Mouse (Mus musculus): ENCODE results near the gene Ccdc153.

Gene Ccdc153

DNA sequence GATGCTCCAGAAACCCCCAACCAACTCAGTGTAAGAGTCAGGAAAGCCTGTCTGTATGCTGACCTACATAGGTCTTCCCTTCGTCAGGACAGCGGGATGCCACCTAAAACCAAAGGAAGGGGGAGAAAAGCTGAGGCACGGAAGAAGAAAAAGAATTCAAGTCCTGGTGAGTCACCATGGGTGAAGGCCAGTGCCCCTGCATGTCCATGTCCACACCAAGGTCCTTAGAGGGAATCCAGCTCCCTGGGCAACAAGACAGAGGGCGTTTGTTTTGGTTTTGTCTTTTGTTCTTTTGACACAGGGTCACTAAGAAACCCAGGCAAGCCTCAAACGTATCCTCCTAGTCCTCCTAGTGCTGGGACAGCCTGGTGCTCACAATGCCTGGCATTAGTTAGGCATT lies 435 bp downstream of the Ccdc153 start:
- DNase-seq (ENCODE audit: low spot score), result no peak

DNA sequence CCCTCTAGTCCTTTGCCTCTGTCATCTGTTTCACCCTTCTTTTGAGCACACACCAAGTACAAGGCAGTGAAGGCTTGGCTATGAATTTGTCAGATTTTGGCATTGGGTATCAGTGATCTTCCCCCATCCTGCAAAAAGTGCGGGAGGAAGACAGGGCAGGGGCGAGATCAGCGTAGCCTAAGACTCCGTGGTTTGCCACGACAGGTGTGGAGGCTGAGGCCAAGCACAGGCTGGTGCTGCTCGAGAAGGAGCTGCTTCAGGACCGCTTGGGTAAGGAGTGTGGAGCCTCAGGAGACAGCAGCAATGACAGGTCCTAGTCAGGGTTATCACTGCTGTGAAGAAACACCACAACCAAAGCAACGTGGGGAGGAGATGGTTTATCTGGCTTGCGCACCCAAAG lies 942 bp downstream of the Ccdc153 start:
- no peak for DNase-seq (ENCODE audit: low spot score)

DNA sequence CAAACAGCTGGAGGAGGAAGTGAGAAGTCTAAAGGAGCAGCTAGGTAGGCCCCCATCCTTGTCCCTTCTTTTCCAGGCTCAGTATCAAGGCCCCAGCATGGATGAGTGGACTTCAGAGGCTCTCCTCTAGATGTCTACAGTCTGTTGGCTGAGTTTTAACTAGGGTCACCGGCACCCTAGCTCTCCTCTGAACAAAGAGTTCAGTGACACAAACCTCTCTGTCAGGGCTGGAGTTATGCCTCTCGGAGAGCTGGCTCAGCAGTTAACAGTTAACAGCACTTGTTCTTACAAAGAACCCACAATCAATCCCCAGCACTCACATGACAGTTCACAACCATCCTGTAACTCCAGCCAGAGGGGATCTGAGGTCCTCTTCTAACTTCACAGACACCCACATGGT lies 3.1 kb downstream of the Ccdc153 start:
- no peak for DNase-seq (ENCODE audit: low spot score)

DNA sequence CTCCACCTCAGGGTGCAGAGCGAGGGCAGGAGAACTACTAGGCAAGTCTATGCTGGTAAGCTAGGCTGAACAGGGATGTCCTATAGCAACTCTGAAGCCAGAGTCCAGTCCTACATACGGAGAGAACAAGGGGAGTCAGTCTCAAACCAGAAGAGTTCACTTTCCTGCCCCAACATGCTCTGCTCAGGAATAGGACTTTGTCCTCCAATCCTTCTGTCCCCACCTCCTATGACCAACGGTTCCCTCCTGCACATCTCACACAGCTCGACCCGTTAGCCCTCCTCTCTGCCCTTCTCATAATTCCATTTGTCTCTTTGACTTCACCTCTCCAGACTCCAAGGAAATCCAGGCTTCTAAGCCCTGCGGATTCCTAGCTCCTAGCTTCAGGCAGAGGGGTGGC lies 7.4 kb downstream of the Ccdc153 start:
- no peak for DNase-seq (ENCODE audit: low spot score)

DNA sequence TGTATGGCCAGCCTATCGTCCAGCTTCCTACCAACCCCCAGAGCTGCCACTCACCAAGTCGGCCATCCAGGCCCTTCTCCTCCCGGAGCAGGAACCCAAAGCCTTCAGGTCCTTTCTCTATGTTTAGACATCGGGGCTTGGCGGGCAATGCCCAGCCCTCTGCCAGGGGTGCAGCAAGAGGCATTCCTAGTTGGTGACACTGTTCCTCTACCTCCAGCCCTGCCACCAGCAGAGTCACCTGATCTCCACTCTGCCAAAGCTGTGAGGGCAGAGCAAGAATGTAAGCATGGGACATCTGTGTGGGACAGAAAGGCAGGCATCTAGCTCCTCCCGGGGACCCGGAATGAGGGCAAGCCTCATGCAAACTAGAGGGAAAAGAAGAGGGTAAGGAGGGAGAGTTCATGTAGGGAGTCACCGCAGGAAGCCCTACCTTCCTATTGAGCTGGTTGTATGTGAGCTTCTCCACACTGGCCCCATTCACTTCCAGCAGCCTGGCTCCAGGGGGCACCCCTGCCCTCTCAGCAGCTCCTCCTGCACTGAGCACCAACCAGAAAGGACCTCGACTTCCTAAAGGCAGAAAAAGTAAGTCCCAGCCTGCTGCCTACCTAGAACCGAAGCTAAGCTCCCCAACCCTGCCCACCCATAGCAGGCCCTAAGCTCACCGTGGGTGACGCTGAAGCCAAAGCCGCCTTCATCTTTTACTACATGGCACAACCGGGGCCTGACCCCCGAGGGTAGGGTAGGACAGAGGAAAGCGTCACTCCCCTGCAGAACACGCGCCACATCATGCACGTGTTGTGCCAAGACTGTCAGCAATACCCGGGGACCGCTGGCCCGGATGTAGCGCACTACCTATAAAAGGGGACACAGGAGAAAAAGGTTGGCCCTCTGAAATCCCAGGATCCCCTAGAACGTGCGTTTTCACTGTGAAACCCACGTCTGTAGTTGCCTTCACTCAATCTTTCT lies 9.0 kb downstream of the Ccdc153 start:
- peak; percentile 68 for DNase-seq (ENCODE audit: low spot score)

DNA sequence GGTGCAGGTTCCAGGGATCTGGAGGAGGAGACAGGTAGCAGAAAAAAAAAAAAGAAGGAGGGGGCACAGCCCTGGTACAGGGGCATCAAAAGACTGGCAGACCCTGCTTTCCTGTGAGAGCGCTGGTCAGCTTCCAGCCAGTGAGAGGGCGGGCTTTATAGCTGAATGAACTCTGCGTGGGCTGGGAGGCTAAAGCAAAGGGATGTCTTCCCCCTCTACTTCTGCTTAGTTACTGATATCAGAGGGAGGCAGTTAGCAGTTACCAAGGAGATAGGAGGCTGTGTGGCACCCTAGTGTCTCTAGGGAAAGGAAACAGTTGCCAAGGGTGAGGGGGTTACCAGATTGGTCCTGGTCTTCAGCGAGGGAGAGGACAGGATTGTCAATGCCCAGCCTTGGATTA lies 10.0 kb downstream of the Ccdc153 start:
- DNase-seq (ENCODE audit: low spot score), result no peak

DNA sequence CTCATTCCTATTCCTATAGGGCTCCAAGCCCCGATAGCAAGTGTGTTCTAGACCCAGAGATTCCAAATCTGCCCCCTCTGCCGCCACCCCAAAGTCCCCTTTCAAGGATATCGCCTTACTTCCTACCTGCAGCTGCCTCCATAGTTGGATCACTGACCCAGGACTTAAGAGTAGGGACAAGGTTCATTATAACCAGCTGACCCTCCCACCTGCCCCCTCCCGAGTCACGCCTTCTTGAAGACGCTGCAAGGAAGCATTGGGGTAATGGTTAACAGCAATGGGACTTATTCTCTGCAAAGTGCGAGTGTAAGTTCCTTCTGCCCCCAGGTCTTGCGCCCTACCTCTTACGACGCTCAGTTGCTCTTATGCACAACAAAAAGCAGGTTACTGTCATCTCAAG lies 10.8 kb downstream of the Ccdc153 start, which contains the start of gene Pdzd3:
Gene Pdzd3, minus strand, starts transcription at position 158 of the 400 bp plus-strand sequence.
- DNase-seq (ENCODE audit: low spot score), result no peak

DNA sequence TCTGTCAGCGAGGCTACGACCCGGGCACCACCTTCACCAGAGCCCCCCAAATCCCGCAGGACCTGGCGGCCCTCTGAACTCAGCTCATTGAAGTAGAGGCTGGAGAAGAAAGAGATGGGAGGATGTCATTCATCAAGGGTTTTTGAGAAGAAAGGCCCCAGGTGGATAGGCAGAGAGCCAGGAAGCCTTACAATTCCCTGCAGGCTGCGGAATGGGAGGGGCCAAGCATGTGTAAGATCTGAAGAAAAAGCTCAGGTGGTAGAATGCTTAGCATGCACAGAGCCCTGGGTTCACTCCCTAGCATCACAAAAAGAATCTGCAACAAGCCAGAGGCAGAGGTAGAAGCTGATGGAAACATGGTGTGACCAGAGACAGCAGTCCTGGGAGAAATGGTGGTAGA lies 13.0 kb downstream of the Ccdc153 start:
- DNase-seq (ENCODE audit: low spot score), result no peak

DNA sequence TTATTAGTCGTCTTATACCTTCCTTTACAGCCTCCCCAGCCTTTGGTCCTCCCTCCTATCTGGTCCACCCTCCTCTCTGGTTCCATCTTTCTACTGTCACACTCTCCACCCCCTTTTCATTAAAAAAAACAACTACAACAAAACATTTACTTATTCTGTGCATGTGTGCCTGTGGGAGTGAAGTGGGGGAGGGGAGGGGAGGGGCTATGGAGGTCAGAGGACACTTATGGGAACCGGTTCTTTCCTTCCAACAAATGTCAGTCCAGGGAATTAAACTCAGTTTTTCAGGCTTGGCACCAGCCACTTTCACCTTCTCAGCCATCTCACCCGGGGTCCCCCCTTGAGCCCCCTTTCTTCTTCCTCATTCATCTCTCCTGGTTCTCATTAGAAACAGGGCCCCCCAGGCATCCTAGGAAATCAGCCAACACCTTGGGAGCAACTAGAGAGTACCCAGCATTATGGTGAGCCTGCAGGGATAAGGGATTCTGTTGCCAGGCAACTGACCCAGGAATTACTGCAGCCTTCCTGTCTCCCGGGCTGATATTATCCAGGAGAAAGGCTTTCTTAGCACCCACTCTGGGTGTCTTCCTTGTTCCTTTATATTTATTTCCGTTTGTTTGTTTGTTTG lies 14.1 kb downstream of the Ccdc153 start:
- DNase-seq (ENCODE audit: low spot score), result peak; percentile 58

DNA sequence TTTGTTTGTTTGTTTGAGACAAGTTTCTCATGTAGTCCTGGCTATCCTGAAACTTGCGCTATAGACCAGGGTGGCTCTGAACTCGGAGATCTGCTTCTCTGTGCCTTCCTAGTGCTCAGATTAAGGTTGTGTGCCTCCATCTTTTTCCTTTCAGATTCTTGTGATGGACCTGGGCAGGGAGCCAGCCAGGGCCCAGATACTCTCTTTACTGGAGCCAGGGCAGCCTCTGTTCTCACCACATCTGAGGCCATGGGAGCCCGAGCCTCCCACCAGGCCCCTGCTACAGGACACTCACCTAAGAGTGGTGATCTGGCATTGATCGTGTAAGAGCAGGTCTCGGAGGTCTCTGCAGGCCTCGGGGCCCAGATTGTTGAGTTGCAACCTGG lies 14.7 kb downstream of the Ccdc153 start:
- no peak for DNase-seq (ENCODE audit: low spot score)

DNA sequence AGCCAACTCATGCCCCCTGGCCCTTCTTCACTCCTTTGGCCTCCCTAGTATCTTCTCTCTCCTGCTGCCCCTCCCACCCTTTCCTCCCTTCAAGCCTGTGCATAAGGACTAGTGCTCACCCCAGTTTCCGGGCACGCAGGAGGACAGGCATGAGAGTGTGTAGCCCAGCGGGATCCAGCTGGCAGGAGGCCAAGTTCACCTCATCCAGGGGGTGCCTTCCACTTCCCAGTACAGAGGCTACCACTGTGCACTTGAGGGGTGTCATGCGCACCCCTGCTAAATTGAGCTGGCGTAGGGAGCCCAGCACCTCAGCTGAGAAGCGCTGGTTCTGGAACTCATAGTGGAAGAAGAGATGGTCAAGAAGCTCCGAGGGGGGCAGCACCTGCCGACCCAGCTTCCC lies 15.7 kb downstream of the Ccdc153 start:
- no peak for DNase-seq (ENCODE audit: low spot score)

DNA sequence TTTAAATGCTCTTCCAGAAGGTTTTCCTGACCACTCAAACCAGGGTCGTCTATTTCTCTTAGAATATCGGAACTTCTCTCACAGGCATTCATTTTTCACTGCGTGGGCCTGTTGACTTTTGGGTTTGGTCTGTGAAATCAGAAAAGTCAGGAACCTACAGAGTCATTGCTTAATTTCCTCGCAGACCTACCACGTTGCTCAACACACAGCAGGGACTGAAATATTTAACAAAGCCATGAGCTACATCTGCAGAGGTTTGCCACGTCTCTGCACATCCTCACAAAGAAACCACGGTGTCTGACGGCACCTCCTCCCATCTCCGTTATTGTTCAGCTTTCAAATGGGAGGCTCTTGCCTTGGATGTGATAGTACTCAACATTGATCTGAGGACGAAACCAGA lies 18.5 kb downstream of the Ccdc153 start:
- no peak for DNase-seq (ENCODE audit: low spot score)

DNA sequence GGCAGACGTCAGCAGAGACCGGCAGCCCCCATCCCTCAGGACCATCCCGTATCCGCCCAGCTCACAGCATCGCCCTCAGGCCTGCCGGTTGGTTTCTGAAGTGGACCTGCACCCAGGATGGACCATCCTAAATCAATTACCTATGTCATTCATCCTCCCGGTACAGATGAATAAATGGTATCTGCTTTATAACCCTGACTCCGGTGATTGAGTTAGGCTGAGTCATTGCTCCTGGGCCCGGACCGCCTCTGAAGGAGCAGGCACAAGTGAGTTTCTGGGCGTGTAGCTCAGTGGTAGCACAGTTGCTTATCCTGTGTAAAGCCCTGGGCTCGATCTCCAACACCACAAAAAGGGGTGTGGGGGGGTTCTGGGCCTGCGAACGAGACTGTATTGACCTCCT lies 20.9 kb downstream of the Ccdc153 start:
- DNase-seq (ENCODE audit: low spot score), result no peak

DNA sequence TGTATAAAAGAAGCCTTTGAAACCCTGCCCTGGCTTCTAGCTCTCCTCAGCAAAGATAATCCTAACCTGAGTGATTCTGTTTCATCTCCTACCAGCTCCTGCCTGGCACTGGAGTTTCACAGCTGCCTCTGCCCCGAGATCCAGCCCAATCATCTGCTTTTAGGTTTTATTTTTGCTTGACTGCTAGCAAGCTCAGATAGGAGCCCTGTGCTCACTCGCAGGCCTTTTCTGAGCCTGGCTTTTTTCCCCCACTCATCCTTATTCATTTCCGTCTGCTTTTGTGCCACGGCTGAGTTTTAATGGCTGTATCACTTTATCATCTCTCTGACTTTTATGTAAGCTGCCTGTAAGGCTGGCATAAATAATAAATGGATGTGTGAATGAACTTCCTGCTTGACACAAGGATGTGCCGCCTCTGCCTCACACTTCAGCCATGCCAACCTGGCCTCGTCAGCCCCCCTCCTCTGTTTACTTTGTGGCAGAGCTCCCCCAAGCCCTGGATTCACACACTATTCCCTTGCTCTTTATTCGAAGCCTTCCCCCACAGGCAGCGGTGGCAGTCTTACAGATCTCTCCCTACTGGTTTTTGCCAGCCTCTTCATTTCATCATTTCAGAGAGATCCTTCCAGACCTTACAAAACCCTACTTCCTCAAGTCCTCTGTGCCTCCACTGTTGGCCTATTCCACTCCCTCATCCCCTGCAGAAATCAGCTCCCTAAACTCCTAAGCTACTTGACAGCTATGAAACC lies 26.2 kb downstream of the Ccdc153 start:
- no peak for DNase-seq (ENCODE audit: low spot score)

DNA sequence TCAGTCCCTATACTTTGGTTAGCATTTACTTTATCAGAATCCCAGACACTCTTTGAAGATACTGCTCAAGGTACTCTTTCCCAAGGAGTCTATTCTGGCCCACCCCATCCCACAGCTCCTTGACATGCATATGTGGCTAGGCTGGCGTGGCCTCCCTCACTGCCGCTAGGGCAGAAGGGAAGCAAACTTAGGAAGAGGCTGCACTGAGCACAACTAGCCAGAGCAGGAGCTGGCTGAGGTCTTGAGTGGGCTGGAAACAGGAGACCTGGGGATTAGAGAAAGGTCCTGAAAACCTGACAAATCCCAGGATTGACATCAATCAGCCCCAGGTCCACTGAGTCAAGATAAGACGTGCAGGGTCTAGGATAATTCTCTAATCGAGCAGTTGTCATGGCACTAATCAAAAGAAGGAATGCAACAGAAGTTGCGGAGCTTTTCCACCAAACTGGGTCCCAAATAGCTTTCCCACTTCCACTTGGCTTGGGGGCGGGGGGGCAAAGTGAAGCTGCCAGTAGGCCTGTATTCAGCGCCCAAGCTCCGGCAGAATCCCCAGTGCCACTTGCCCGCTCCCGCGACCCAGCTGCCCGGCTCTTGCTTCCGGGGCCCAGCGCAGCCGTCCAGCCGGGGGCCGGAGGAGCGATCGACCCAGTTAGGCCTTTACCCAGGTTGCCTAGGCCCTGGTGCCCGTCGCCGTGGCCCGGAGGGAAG lies 27.0 kb downstream of the Ccdc153 start:
- peak; percentile 50 for DNase-seq (ENCODE audit: low spot score)

DNA sequence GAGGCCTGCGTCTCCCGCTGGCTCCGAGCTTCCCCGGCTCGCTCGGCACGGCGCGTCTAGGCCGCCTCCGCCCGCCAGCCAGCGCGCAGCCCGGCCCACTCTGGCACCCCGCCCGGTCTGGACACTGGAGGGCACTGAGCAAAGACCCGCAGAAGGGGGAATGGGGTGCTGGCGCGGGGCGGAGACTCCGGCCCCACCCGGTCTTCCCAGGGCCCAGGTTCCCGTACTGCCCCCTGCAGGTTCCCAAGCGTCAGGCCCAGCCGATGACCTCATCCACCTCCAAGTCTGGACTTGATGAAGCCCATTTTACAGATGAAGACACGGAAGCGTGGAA lies 27.5 kb downstream of the Ccdc153 start:
- peak; percentile 85 for DNase-seq (ENCODE audit: low spot score)

DNA sequence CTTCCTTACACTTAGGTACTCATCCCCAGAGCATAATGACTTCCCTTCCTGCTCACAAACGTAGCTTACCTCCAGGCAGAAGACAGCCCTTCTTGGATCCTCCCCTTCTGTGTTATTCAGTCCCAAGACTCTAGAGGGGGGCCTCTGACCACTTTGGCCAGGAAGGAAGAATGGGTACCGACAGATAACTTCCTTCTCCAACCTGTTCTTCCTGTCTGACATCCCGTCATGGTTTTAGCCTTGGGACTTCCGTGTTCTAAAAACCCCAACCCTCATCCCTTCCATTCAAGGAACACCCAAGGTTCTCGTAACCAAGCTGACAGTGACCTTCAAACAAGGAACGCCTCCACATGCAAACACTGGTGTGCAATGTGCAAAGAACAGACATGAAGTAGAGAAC lies 28.0 kb downstream of the Ccdc153 start, which contains the start of gene Nlrx1:
Gene Nlrx1, minus strand, starts transcription at position 168 of the 400 bp plus-strand sequence.
- no peak for DNase-seq (ENCODE audit: low spot score)

DNA sequence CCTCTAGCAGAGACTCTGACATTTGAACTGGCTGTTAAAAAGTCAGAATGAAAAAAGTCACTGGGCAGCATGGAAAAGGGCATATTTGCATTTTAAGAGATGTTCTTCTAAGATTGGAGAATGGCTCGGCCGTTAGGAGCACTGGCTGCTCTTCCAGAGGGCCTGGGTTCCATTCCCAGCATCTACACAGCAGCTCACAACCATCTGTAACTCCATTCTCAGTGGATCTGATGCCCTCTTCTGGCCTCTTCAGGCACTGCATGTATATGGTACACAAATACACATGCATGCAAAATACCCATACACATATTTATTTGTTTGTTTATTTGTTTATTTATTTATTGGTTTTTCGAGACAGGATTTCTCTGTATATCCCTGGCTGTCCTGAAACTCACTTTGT lies 28.6 kb downstream of the Ccdc153 start:
- no peak for DNase-seq (ENCODE audit: low spot score)

DNA sequence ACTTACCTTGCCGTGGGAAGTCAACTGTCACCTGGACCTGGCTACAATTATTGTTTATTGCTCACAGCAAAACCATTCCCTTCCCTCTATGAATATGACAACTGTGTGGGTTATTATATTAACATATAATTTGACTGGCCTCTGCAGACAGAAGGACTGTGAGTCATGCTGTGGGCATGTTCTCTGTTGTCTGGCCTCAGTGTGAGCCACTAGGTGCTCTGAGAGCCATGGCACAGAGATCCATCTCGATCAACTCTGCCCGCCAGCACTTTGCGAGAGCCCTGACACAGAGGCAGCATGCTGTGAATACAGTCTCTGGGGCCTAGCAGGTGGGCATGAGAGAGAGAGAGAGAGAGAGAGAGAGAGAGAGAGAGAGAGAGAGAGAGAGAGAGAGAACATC lies 29.5 kb downstream of the Ccdc153 start:
- no peak for DNase-seq (ENCODE audit: low spot score)

DNA sequence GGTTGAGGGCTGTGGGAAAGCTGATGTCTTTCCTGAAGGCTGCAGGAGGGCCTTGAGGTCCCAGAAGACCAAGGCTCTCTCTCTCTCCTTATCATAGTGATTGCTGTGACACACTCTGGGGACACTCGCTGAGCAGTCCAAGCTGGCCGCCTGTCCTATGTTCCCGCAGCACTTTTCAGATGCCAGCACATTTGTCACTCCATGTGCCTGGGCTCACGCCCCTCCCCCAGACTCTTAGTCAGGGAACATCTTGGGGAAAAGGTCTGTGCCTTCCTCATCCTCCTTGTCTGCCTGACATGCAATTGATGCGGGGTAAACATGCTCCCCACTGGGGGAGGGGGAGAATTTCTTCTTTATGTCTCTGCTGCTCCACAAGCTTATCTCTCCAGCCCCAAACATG lies 42.7 kb downstream of the Ccdc153 start:
- no peak for DNase-seq (ENCODE audit: low spot score)

DNA sequence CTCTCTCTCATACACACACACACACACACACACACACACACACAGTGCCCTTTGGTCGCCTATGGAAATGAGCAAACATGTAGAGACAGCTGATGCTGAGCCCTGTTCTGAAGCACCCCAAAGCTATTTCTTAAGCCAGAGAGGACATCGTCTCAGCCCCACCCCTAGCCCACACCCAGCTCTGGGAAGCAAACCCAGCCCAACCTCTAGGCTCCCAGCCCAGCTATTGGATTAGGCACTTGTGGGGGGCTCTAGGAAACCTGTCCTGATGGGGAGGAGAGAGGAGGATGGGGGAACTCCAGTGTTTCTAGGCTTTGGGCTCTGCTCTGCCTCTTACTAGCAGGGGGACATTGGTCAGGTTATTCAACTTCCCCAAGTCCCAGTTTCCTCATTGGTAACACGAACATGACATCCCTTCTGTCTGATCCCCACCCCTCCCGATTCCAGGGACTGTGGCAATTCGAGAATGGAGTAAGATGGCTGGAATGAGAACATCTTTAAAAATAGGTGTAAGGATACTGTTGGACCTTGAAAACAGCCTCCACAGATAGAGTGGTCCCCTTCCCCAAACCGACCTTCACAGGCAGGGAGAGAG lies 45.9 kb downstream of the Ccdc153 start:
- DNase-seq (ENCODE audit: low spot score), result no peak

DNA sequence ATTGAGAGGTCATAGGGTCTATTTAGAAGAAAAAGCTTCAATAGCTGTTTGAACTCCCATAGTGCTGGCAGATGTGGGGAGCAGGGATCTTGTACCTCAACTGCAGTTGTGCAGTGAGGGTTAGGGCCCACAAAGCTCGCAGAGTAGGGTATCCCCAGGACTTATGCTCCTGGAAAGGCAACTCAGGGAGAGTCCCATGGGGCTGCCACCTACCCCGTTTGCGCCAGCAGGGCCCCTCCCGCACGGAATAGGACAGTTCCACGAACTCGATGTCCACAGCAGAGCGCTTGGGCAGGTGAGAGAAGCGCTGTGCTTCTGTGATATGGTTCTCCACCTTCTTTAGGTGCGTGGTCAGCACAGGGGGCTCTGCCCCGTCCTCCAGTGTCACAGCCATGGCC lies 46.5 kb downstream of the Ccdc153 start:
- no peak for DNase-seq (ENCODE audit: low spot score)
